Mouse (Mus musculus) small intestine, adult 2 months (tissue): ENCODE measurements around the gene Stat3.

Source experiments
- CTCF ChIP-seq: fragments of 200-500 bp; IDR thresholded peaks from 2 replicates; pipeline ENCODE4 v1.5.1; 2012; ENCODE audit warnings: low read depth, mild to moderate bottlenecking, control low read depth, inconsistent platforms, low read length, moderate library complexity, mixed read lengths; ENCODE audit not compliant: insufficient replicate concordance, insufficient read length; ENCODE audit errors: extremely low read depth
- POLR2A ChIP-seq: fragments of 200-500 bp; IDR thresholded peaks from 2 replicates; pipeline ENCODE4 v1.6.1; 2012; ENCODE audit warnings: low read depth, mild to moderate bottlenecking, control low read depth, inconsistent platforms, low read length, moderate library complexity

- no peak for TF ChIP-seq CTCF
- no peak for TF ChIP-seq POLR2A
These were observed 23.1 kb upstream of the Stat3 start for GRCm38 (mm10) chr11:100962371-100962911.
